Mouse (Mus musculus): ENCODE data around the gene Fam166b. TPM values are rescaled to one million over a fixed set of nuclear protein-coding genes. Genes with fewer than 3 reads are reported as not detected.

Fam166b gene
- total and polyA plus RNA-seq, 3 experiments, result not detected

GRCm38 (mm10) chr4:43398829-43399331 is 30.1 kb downstream of the Fam166b start:
- TF ChIP-seq E2F4 (IDR thresholded peaks at IDR 0.05; ENCODE audit: insufficient replicate concordance, low read depth, low read length), result no peak
- TF ChIP-seq TCF12 (IDR thresholded peaks at IDR 0.05; ENCODE audit: low read depth, low read length), result no peak
- TF ChIP-seq GABPA (IDR thresholded peaks at IDR 0.05; ENCODE audit: insufficient replicate concordance, low read depth, low read length), result no peak
- TF ChIP-seq POLR2A (IDR thresholded peaks at IDR 0.05; ENCODE audit: low read depth, low read length), result no peak
- TF ChIP-seq SMC3 (IDR thresholded peaks at IDR 0.05; ENCODE audit: low read depth, low read length), result no peak
- TF ChIP-seq USF1 (IDR thresholded peaks at IDR 0.05; ENCODE audit: low read depth, low read length), result no peak
- TF ChIP-seq IRF4 (IDR thresholded peaks at IDR 0.05; ENCODE audit: low read depth, low read length), result no peak
- TF ChIP-seq PAX5 (IDR thresholded peaks at IDR 0.05; ENCODE audit: low read length), result no peak
- TF ChIP-seq SIN3A (IDR thresholded peaks at IDR 0.05; ENCODE audit: low read length), result no peak
- no peak for TF ChIP-seq ZMIZ1 (IDR thresholded peaks at IDR 0.05; ENCODE audit: low read depth, low read length)
- no peak for TF ChIP-seq CHD1 (IDR thresholded peaks at IDR 0.05; ENCODE audit: low read depth, low read length)
- no peak for TF ChIP-seq ZNF384 (IDR thresholded peaks at IDR 0.05; ENCODE audit: low read depth, low read length)
- no peak for TF ChIP-seq KAT2A (IDR thresholded peaks at IDR 0.05; ENCODE audit: insufficient replicate concordance, low read length)
- no peak for TF ChIP-seq MAZ (IDR thresholded peaks at IDR 0.05; ENCODE audit: low read depth, low read length)
- TF ChIP-seq RCOR1 (conservative IDR thresholded peaks at IDR 0.05; ENCODE audit: low read depth, low read length), result no peak
- TF ChIP-seq ZKSCAN1 (IDR thresholded peaks at IDR 0.05; ENCODE audit: borderline replicate concordance, low read depth, low read length), result no peak
- no peak for TF ChIP-seq BHLHE40 (IDR thresholded peaks at IDR 0.05; ENCODE audit: low read depth, low read length)
- no peak for TF ChIP-seq JUND (conservative IDR thresholded peaks at IDR 0.05; ENCODE audit: low read depth, low read length)
- no peak for TF ChIP-seq NELFE (IDR thresholded peaks at IDR 0.05; ENCODE audit: low read depth, low read length)
- TF ChIP-seq MEF2A (IDR thresholded peaks at IDR 0.05; ENCODE audit: borderline replicate concordance, low read depth, low read length), result no peak
- no peak overlapping the region for H3K4me3 ChIP-seq (replicated peaks in 1 of 3; ENCODE audit: low read depth in 2 of 3, low read length in 2 of 3, poor library complexity in 1 of 3)
- H3K4me2 ChIP-seq (ENCODE audit: insufficient read depth, low read depth, poor library complexity, severe bottlenecking), result no peak overlapping the region

GRCm38 (mm10) chr4:43398014-43398413 is 30.9 kb downstream of the Fam166b start:
- no peak for DNase-seq (ENCODE audit: extremely low read depth)
- no peak for TF ChIP-seq SIN3A (IDR thresholded peaks at IDR 0.05; ENCODE audit: low read length)
- TF ChIP-seq KAT2A (IDR thresholded peaks at IDR 0.05; ENCODE audit: insufficient replicate concordance, low read length), result no peak
- no peak for TF ChIP-seq EP300 (IDR thresholded peaks at IDR 0.05; ENCODE audit: low read length)
- no peak for TF ChIP-seq BHLHE40 (IDR thresholded peaks at IDR 0.05; ENCODE audit: low read depth, low read length)
- no peak for TF ChIP-seq USF2 (conservative IDR thresholded peaks at IDR 0.05; ENCODE audit: low read depth, low read length)
- dilution Hi-C loops (cut with MboI; ENCODE audit: extremely low pct_ligation_motif_present, extremely low pct_unique_long_range_greater_than_20kb, low sequenced_read_pairs) (no loop called here), in situ Hi-C loops (cut with MboI; ENCODE audit: low pct_ligation_motif_present, low pct_unique_long_range_greater_than_20kb, low sequenced_read_pairs) (no loop called here)
- Histone ChIP-seq H3K4me2 (ENCODE audit: insufficient read depth, low read depth, poor library complexity, severe bottlenecking) (no peak overlapping the region), H3K27ac (ENCODE audit: insufficient read depth, low read depth) (no peak overlapping the region), H3K79me2 (replicated peaks; ENCODE audit: control insufficient read depth, extremely low read depth, insufficient read depth, poor library complexity, severe bottlenecking) (no peaks in the 10 kb centered on the region), H3K36me3 (replicated peaks in 1 of 2; ENCODE audit: control insufficient read depth in 1 of 2, insufficient read depth in 1 of 2, low read length in 1 of 2) (no peaks in the 10 kb centered on the region), H3K4me3 (replicated peaks in 1 of 3; ENCODE audit: low read depth in 2 of 3, low read length in 2 of 3, poor library complexity in 1 of 3) (no peak overlapping the region), H3K27me3 (replicated peaks) (peaks cover 30% of the 10 kb centered on the region), H3K9me3 (replicated peaks; ENCODE audit: low read length) (no peaks in the 10 kb centered on the region), H3K9ac (ENCODE audit: insufficient read depth, low read depth) (no peak overlapping the region), H3K4me1 (ENCODE audit: control insufficient read depth in 1 of 2, insufficient read depth in 2 of 2) (no peaks in the 10 kb centered on the region)

More at GRCm38 (mm10) chr4:43398829-43399331, 30.1 kb downstream of the Fam166b start:
- no peak for DNase-seq (ENCODE audit: extremely low read depth)
- in situ Hi-C loops (cut with MboI; ENCODE audit: low pct_ligation_motif_present, low pct_unique_long_range_greater_than_20kb, low sequenced_read_pairs) (no loop called here), dilution Hi-C loops (cut with MboI; ENCODE audit: extremely low pct_ligation_motif_present, extremely low pct_unique_long_range_greater_than_20kb, low sequenced_read_pairs) (no loop called here)
- Histone ChIP-seq H3K27ac (ENCODE audit: insufficient read depth, low read depth) (no peak overlapping the region), H3K9me3 (replicated peaks; ENCODE audit: low read length) (no peaks in the 10 kb centered on the region), H3K79me2 (replicated peaks; ENCODE audit: control insufficient read depth, extremely low read depth, insufficient read depth, poor library complexity, severe bottlenecking) (no peaks in the 10 kb centered on the region), H3K27me3 (replicated peaks) (peaks cover 30% of the 10 kb centered on the region), H3K4me1 (ENCODE audit: control insufficient read depth in 1 of 2, insufficient read depth in 2 of 2) (peaks cover 0 to 3% of the 10 kb centered on the region in 2 experiments; a peak in 1 of 4 replicates), H3K36me3 (replicated peaks in 1 of 2; ENCODE audit: control insufficient read depth in 1 of 2, insufficient read depth in 1 of 2, low read length in 1 of 2) (no peaks in the 10 kb centered on the region), H3K9ac (ENCODE audit: insufficient read depth, low read depth) (no peak overlapping the region)
